Mouse (Mus musculus) kidney, adult 2 months (tissue): ENCODE results near the gene Ntn5. TPM values are rescaled to one million over a fixed set of nuclear protein-coding genes. Genes with fewer than 3 reads are reported as not detected.

Experiments
- DNase-seq: peaks from one replicate; pipeline ENCODE4 v3.0.0; 2021
- H3K27ac ChIP-seq: fragments of 200-500 bp; 2 replicates; pipeline ENCODE4 v1.5.1; 2012; ENCODE audit warnings: low read depth, low read length, control low read depth, inconsistent platforms; ENCODE audit not compliant: insufficient read depth
- H3K27me3 ChIP-seq: fragments of 200-500 bp; replicated peaks from 2 replicates; pipeline ENCODE4 v1.6.1; 2012; ENCODE audit warnings: mild to moderate bottlenecking, moderate library complexity, low read length, inconsistent platforms; ENCODE audit not compliant: control insufficient read depth, insufficient read depth
- H3K36me3 ChIP-seq: fragments of 200-500 bp; 2 replicates; pipeline ENCODE4 v1.6.1; 2012; ENCODE audit warnings: mild to moderate bottlenecking, moderate library complexity, low read length, inconsistent platforms; ENCODE audit not compliant: control insufficient read depth, insufficient read depth
- H3K4me1 ChIP-seq: fragments of 200-500 bp; 2 replicates; pipeline ENCODE4 v1.6.1; 2011; ENCODE audit warnings: low read length; ENCODE audit not compliant: control insufficient read depth, insufficient read depth
- H3K4me3 ChIP-seq: fragments of 200-500 bp; 2 replicates; pipeline ENCODE4 v1.5.1; 2011; ENCODE audit warnings: mild to moderate bottlenecking, low read depth, low read length, control low read depth; ENCODE audit not compliant: insufficient read depth
- CTCF ChIP-seq: fragments of 200-500 bp; conservative IDR thresholded peaks from 2 replicates; pipeline ENCODE4 v1.5.1; 2011; ENCODE audit warnings: low read depth, mild to moderate bottlenecking, control low read depth, low read length, moderate library complexity, mixed read lengths; ENCODE audit not compliant: insufficient read depth, insufficient read length
- POLR2A ChIP-seq: fragments of 200-500 bp; IDR thresholded peaks from one replicate; pipeline ENCODE4 v1.6.1; 2011; ENCODE audit warnings: low read depth, low read length, control low read depth
- WGBS: fragments of 180-500 bp; shearing (Covaris S2); methylation state at CpG from one replicate; pipeline ENCODE4 v1.1.7; 2018; 5-methylcytosine and 5-hydroxymethylcytosine counted together
- polyA plus RNA-seq: library from polyadenylated mRNA; depleted of rRNA; stranded (reverse); fragments of >200 nt; gene quantifications from 2 replicates; pipeline ENCODE4 v1.2.3, GENCODE M21; 2012

The Ntn5 gene
- polyA plus RNA-seq, 1 experiment: 0.09 TPM

DNA sequence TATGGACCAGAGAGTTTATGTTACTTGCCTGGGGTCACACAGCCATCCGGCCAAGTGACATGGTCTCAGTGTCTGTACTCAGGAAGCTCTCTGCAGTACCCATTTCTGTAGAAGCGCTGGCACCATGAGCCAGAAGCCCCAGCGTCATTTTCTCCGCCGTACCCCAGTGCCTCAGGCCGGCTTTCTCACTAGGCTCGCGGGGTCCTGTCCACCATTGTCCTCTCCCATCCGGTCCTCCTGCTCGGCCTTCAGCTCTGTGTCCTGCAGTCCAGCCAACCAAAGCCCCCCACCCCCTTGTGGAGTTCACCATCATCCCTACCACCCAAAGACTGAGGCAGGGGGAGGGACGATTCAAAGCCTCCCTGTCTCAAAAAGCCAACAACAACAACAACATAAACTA lies 17.8 kb downstream of the Ntn5 start:
- Histone ChIP-seq H3K27me3 (peaks cover 3% of the 10 kb centered on the region; the same call in 1 of the 2 replicates), H3K36me3 (no peaks in the 10 kb centered on the region), H3K4me1 (peaks cover 7% of the 10 kb centered on the region; the same call in 1 of the 2 replicates), H3K4me3 (no peak overlapping the region), H3K27ac (no peak overlapping the region)
- TF ChIP-seq POLR2A: no peak
- TF ChIP-seq CTCF: no peak
- DNase-seq: no peak
- 88% methylated on average over 11 of the region's 11 CpGs for WGBS

DNA sequence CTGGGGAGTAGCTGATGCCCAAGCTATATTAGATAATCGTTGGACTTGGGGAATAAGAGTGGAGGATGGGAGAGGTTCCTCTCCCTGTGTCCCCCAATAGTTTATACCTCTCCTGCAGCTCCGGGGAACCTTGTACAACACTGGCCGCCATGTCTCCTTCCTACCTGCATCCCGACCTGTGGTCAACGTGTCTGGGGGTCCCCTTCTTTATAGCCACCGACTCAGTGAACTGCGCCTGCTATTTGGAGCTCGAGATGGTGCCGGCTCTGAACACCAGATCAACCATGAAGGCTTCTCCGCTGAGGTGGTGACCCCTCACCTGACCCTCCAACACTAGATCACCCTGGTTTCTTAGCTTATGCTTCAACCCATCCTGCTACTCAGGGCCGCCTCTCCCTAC lies 18.5 kb downstream of the Ntn5 start:
- TF ChIP-seq CTCF (no peak), POLR2A (no peak)
- Histone ChIP-seq H3K4me1 (peaks cover 8% of the 10 kb centered on the region; the same call in 1 of the 2 replicates), H3K36me3 (no peaks in the 10 kb centered on the region), H3K4me3 (no peak overlapping the region), H3K27ac (no peak overlapping the region), H3K27me3 (peaks cover 3% of the 10 kb centered on the region; the same call in 1 of the 2 replicates)
- DNase-seq: no peak
- WGBS: 88% methylated on average over 11 of the region's 11 CpGs

DNA sequence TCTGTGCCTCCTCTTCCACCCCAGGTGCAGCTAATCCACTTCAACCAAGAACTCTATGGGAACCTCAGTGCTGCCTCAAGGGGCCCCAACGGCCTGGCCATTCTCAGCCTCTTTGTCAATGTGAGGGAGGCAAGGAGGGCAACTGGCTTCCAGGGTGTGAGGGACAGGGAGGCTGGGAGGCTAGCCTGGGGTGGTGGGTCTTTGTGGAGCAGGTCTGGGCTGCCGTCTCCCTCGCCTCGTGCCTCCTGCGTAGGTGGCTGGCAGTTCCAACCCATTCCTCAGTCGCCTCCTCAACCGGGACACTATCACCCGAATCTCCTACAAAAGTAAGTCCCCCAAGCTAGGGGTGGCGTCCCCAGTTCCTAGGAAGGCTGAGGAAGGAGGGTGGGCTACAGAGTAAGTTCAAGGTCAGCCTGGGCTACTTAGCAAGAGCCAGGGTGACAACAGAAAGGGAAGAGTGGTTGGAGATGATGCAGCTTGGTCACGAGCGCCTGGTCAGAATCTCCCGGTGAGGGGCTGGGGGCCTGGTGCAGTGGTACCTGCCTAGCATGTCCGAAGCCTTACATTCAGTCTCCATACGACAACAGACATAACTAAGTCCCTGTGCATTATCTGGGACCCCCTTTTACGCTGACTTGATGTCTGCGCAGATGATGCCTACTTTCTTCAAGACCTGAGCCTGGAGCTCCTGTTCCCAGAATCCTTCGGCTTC lies 19.1 kb downstream of the Ntn5 start:
- TF ChIP-seq CTCF (no peak), POLR2A (no peak)
- Histone ChIP-seq H3K27ac (no peak overlapping the region), H3K4me1 (peaks cover 11% of the 10 kb centered on the region), H3K27me3 (peaks cover 3% of the 10 kb centered on the region; the same call in 1 of the 2 replicates), H3K4me3 (no peak overlapping the region), H3K36me3 (no peaks in the 10 kb centered on the region)
- DNase-seq: no peak
- WGBS: 91% methylated on average over 17 of the region's 17 CpGs

DNA sequence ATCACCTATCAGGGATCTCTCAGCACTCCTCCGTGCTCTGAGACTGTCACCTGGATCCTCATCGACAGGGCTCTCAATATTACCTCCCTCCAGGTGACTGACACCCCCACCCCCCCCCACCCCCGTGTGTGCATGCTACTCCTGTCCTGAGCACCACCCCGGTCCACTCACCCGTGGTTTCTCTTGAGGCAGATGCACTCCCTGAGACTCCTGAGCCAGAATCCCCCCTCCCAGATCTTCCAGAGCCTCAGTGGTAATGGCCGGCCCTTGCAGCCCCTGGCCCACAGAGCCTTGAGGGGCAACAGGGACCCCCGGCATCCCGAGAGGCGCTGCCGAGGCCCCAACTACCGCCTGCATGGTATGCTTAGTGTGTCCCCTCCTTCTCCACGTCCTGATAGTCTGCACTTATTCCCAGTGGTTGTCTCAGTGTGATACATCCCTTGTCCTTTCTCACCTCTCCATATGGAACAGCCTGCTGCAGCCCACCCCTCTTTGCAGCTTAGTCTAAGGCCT lies 19.8 kb downstream of the Ntn5 start:
- DNase-seq: no peak
- Histone ChIP-seq H3K36me3 (peaks cover 2% of the 10 kb centered on the region; the same call in 1 of the 2 replicates), H3K27ac (peak overlapping the region; percentile 98), H3K4me3 (peak overlapping the region; percentile 63), H3K27me3 (peaks cover 3% of the 10 kb centered on the region; the same call in 1 of the 2 replicates), H3K4me1 (peaks cover 18% of the 10 kb centered on the region)
- TF ChIP-seq CTCF (no peak), POLR2A (no peak)
- WGBS: 37% methylated on average over 12 of the region's 12 CpGs

DNA sequence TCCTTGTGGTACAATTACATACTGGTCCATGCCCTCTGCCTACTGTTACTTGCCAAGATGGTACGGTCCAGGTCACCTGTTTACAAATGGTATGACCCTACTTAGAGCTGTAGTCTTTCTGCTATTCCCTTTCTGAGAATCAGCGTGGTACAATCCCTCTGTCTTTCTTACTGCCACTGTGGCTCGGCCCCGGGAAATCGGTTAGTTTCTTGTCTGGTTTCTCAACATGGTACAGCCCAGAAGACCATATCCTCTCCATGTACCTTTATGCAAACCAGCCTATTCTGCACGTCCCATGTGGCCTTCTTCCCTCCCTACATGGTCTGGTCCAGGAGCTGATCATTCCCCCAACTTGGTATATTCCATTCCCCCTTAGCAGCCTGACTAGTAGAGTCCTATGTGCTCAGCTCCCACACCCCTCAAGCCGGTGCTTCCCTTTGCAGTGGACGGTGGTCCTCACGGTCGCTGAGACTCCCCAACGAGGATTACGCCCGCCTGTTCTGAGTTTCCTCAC lies 20.3 kb downstream of the Ntn5 start:
- WGBS: under 1% methylated on average over 13 of the region's 13 CpGs
- peaks cover 5% of the 10 kb centered on the region; the same call in 1 of the 2 replicates for H3K36me3 ChIP-seq

DNA sequence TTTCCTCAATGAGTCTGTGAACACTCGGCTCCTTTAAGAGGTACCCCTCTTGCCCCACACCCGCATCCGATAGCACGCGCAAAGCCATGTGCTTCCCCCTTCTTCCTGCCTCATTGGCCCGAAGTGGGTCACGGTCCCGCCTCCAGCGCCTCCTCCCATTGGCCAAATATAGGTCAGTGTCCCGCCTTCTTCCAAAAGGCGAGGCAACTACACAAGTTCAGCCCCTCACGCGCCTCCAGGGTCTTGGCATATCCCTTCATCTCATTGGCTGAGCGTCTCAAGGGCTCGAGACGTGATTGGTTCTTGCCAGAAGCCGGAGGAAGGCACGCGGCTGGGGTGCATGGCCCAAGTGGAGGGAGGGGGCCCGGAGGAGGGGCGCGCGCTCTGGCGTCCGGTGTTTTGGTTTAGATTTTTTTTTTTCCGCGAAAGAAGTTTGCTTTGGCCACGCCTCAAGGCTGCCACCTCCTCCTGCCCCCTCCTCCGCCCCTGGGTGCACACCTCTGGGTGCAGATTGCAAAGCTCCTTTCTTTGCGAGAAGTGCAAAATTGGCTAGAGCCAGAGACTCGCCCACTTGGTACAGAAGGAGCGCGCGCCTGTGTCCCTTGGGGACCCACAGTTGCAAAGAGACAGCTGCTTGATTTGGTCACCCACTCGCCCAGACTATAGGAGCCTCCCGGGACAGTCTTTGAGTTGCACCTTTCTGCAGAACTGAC lies 21.1 kb downstream of the Ntn5 start, which contains the start of gene Dbp:
Gene Dbp (plus strand): TSS at position 359 of the 713 bp plus-strand sequence.
- Histone ChIP-seq H3K4me1 (peaks cover 24% of the 10 kb centered on the region), H3K27ac (peak within 1 kb of the TSS; percentile 100), H3K27me3 (peaks cover 2% of the 10 kb centered on the region; the same call in 1 of the 2 replicates), H3K4me3 (peak within 1 kb of the TSS; percentile 63), H3K36me3 (peaks cover 8% of the 10 kb centered on the region; the same call in 1 of the 2 replicates)
- WGBS: under 1% methylated on average over 36 of the region's 36 CpGs
- TF ChIP-seq POLR2A (peak; percentile 85), CTCF (no peak)
- peak; percentile 100 for DNase-seq

More for the DNA sequence above, 20.3 kb downstream of the Ntn5 start:
- peak overlapping the region; percentile 63 for H3K4me3 ChIP-seq
- TF ChIP-seq CTCF: no peak
- peak; percentile 51 for TF ChIP-seq POLR2A
- peaks cover 3% of the 10 kb centered on the region; the same call in 1 of the 2 replicates for H3K27me3 ChIP-seq
- peaks cover 23% of the 10 kb centered on the region for H3K4me1 ChIP-seq
- peak; percentile 87 for DNase-seq
- H3K27ac ChIP-seq: peak overlapping the region; percentile 98
